Mouse (Mus musculus) limb, embryonic 15.5 days (tissue): ENCODE results near the gene Zfhx3. TPM values are rescaled to one million over a fixed set of nuclear protein-coding genes. Genes with fewer than 3 reads are reported as not detected.
A peak's percentile ranks its signal among the peaks of the same experiment; 100 is the strongest.

Experiments
- ATAC-seq: fragments of 200-750 bp; cut with Nextera tagmentation; 2 replicates; pipeline ENCODE4 v1.8.0; 2017; ENCODE audit warnings: low read depth, moderate TSS enrichment; ENCODE audit not compliant: insufficient number of reproducible peaks, low FRiP score, low TSS enrichment
- H3K27ac ChIP-seq: fragments of 300-500 bp; sonication (generic); 2 replicates; pipeline ENCODE4 v1.5.1; 2015; ENCODE audit warnings: moderate library complexity, mild to moderate bottlenecking, inconsistent platforms
- H3K27me3 ChIP-seq: fragments of 300-500 bp; sonication (generic); 2 replicates; pipeline ENCODE4 v1.6.1; 2015; ENCODE audit warnings: inconsistent platforms
- H3K36me3 ChIP-seq: fragments of 300-500 bp; sonication (generic); 2 replicates; pipeline ENCODE4 v1.6.1; 2015; ENCODE audit warnings: inconsistent platforms
- H3K4me1 ChIP-seq: fragments of 300-500 bp; sonication (generic); 2 replicates; pipeline ENCODE4 v1.6.1; 2015; ENCODE audit warnings: inconsistent platforms
- H3K4me2 ChIP-seq: fragments of 300-500 bp; sonication (generic); 2 replicates; pipeline ENCODE4 v1.6.1; 2015; ENCODE audit warnings: mild to moderate bottlenecking, inconsistent platforms
- H3K4me3 ChIP-seq: fragments of 300-500 bp; sonication (generic); 2 replicates; pipeline ENCODE4 v1.5.1; 2015; ENCODE audit warnings: mild to moderate bottlenecking, inconsistent platforms
- H3K9ac ChIP-seq: fragments of 300-500 bp; sonication (generic); 2 replicates; pipeline ENCODE4 v1.6.1; 2015; ENCODE audit warnings: inconsistent platforms
- H3K9me3 ChIP-seq: fragments of 300-500 bp; sonication (generic); 2 replicates; pipeline ENCODE4 v1.6.1; 2016; ENCODE audit warnings: inconsistent platforms
- WGBS: fragments of 180-500 bp; shearing (Covaris S2); methylation state at CpG from one replicate; pipeline ENCODE4 v1.1.7; 2015; 5-methylcytosine and 5-hydroxymethylcytosine counted together
- polyA plus RNA-seq: library from polyadenylated mRNA; unstranded; fragments of >200 nt; fragmentation: Nextera tagmentation; extraction: Ambion mirVana; gene quantifications from 2 replicates; pipeline ENCODE4 v1.2.1, GENCODE M21; 2015

Gene Zfhx3
- polyA plus RNA-seq, 1 experiment from 2014 or later, result 19.3 TPM

DNA sequence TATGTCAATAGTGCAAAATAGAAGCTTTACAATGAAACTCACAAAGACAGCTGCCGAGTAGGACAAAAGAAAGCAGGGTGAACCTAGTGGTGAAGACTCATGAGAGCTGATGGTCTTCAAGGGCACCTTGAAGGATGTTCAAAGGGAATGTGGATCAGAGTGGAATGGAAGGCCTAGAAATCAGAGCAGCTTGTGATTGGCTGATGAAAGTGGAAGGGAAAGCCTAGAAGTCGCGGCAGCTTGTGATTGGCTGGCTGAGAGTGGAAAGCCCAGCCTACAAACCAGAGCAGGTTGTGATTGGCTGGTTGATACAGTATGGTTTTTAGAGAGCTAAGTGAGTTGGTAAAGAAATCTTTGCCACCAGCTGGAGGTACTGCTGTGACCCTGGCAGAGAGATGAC lies 272.6 kb downstream of the Zfhx3 start:
- no peaks in the 10 kb centered on the region for H3K9me3 ChIP-seq
- H3K36me3 ChIP-seq, result no peaks in the 10 kb centered on the region
- no peak for ATAC-seq
- 95% methylated on average over 3 of the region's 3 CpGs for WGBS
- no peak overlapping the region for H3K9ac ChIP-seq
- no peak overlapping the region for H3K4me3 ChIP-seq
- H3K4me1 ChIP-seq, result no peaks in the 10 kb centered on the region
- H3K27ac ChIP-seq, result no peak overlapping the region
- no peaks in the 10 kb centered on the region for H3K27me3 ChIP-seq
- no peak overlapping the region for H3K4me2 ChIP-seq

DNA sequence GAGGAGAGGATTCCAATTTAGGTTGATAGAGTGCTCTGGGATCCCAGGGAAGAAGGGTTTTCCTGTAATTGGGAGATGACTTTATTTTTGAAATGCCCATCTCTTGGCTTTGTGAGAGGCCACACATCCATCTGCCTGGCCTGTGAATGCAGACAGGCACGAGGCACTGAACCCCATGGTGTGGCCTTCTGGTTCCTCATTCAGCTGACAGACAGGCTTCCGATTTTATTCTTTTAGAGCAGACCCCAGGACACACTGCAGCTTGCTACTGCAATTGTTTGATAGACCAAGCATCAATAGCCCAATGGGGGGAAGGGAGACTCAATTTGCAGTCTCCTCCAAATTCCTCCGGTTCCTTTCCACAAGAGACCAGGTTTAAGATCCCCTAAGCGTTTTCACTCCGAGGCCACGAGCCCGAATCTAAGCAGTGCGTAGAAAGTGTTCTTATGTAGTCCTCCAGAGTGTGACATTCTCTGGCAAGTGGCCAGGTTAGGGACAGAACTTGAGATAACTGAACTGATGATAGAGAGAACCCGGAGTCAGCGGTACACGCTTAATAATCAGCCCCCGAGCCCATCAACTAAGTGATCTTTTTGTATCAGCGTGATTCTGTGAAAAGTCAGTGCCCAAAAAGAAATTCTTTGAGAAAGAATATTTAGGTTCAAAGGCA lies 275.9 kb downstream of the Zfhx3 start:
- no peak overlapping the region for H3K9ac ChIP-seq
- H3K4me1 ChIP-seq, result no peaks in the 10 kb centered on the region
- no peaks in the 10 kb centered on the region for H3K9me3 ChIP-seq
- 64% methylated on average over 13 of the region's 13 CpGs for WGBS
- H3K4me2 ChIP-seq, result no peak overlapping the region
- H3K27ac ChIP-seq, result no peak overlapping the region
- no peak for ATAC-seq
- no peak overlapping the region for H3K4me3 ChIP-seq
- no peaks in the 10 kb centered on the region for H3K36me3 ChIP-seq
- no peaks in the 10 kb centered on the region for H3K27me3 ChIP-seq

DNA sequence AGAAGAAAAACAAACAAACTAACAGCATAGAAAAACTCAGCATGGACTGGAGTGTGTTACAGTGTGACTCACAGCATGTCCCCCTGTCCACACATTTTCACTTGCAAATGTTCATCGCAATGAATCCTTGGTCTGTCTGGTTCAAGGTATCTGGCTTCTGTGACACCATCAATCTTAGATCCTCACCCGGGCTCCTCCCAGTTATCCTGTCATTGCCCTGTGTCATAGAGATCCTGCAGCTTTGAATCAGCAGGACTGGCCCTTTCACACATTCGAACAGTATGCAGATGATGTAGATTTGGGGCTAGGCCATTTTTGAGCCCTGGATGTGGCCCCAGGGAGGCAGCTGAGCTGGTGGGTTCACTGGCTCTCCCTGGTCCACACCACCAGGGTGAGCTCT lies 278.1 kb downstream of the Zfhx3 start:
- no peak overlapping the region for H3K4me2 ChIP-seq
- ATAC-seq, result no peak
- no peaks in the 10 kb centered on the region for H3K9me3 ChIP-seq
- H3K27ac ChIP-seq, result no peak overlapping the region
- H3K9ac ChIP-seq, result no peak overlapping the region
- no peaks in the 10 kb centered on the region for H3K36me3 ChIP-seq
- 64% methylated on average over 3 of the region's 3 CpGs for WGBS
- no peak overlapping the region for H3K4me3 ChIP-seq
- no peaks in the 10 kb centered on the region for H3K27me3 ChIP-seq
- no peaks in the 10 kb centered on the region for H3K4me1 ChIP-seq

DNA sequence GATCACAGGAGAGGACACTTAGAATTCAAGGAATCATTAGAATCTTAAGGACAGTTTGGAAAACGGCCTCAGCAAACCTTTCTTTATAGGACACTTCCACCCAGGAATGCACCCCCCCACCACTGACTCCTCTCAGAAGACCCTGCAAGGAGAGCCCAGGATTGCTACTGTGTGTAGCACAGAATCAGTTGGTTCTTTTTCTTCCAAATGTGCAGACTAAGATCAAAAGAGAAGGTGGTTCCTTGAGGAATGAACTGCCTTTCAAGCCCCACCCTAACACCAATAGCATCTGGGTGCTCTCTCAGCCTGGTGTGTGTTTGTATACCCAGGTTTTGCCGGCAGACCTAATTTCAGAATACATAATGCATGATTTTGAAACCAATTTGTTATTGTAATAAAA lies 279.6 kb downstream of the Zfhx3 start:
- Histone ChIP-seq H3K36me3 (no peaks in the 10 kb centered on the region), H3K9ac (no peak overlapping the region), H3K4me2 (no peak overlapping the region), H3K4me3 (no peak overlapping the region), H3K27me3 (no peaks in the 10 kb centered on the region), H3K27ac (no peak overlapping the region), H3K9me3 (no peaks in the 10 kb centered on the region), H3K4me1 (no peaks in the 10 kb centered on the region)
- 65% methylated on average over 2 of the region's 2 CpGs for WGBS
- ATAC-seq, result no peak

DNA sequence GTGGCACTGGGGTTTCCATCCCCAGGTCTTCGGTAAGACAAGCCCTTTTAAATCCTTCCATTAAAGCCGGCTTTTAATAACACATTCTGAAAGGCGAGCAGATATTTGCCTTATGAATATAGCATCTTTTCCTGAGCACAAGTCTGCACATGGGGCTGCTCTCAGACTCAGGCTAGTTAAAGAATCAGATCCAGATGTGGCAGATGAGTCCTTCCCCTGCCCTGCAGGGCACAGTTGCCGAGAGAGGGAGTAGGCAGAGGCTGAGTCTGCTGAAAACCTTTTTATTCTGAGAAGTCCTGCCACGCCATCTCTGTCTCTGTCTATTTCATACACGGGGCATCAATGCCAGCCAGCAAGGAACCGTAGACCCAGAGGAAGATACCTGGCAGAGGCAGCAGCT lies 289.9 kb downstream of the Zfhx3 start:
- no peak overlapping the region for H3K4me2 ChIP-seq
- H3K27me3 ChIP-seq, result no peaks in the 10 kb centered on the region
- H3K36me3 ChIP-seq, result no peaks in the 10 kb centered on the region
- no peak for ATAC-seq
- peaks cover 4% of the 10 kb centered on the region; the same call in 1 of the 2 replicates for H3K4me1 ChIP-seq
- H3K27ac ChIP-seq, result no peak overlapping the region
- H3K9me3 ChIP-seq, result no peaks in the 10 kb centered on the region
- WGBS, result 33% methylated on average over 7 of the region's 7 CpGs
- H3K4me3 ChIP-seq, result no peak overlapping the region
- H3K9ac ChIP-seq, result no peak overlapping the region

DNA sequence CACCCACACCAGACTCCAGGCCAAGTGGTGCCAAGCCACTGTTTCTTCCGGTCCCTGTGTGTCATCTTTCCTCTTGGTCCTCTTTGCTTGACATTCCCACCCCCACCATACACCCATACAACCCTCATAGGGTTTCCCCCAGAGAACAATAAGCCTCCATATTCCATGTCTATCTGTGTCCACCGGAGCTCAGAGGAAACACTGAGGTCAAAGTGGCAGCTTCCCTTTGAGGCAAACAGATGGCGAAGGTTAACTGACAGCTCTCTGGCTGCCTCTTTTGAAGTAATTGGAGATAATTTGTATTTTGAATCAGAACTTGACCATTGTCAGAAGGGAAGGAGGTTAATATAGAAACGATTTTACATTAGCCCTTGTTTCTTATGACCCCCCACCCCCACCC lies 292.0 kb downstream of the Zfhx3 start:
- Histone ChIP-seq H3K27me3 (no peaks in the 10 kb centered on the region), H3K4me3 (no peak overlapping the region), H3K9ac (no peak overlapping the region), H3K4me2 (no peak overlapping the region), H3K36me3 (no peaks in the 10 kb centered on the region), H3K27ac (no peak overlapping the region), H3K4me1 (peaks cover 4% of the 10 kb centered on the region; the same call in 1 of the 2 replicates), H3K9me3 (no peaks in the 10 kb centered on the region)
- ATAC-seq, result no peak
- WGBS, result 58% methylated on average over 4 of the region's 4 CpGs

DNA sequence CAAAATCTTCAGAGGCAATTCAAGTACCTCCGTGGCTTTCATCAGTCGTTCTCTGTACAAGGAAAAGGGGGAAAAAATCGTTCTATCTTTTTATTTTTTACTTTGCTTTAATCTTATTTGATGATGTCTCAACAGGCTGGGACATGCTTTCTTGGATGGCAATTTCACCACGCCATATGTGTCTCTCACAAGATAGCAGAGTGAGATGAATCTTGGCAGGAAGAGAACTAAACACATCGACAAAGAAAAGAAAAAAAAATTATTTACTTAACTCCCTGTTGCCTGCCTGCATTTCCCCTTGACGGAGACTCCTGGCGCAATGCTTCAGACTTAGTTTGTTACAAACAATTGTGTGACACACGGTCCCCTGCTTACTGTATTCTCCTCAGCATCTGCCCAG lies 294.3 kb downstream of the Zfhx3 start:
- WGBS, result 63% methylated on average over 8 of the region's 8 CpGs
- no peak overlapping the region for H3K9ac ChIP-seq
- no peaks in the 10 kb centered on the region for H3K36me3 ChIP-seq
- H3K27ac ChIP-seq, result no peak overlapping the region
- no peak overlapping the region for H3K4me3 ChIP-seq
- no peak for ATAC-seq
- no peaks in the 10 kb centered on the region for H3K27me3 ChIP-seq
- H3K4me1 ChIP-seq, result peaks cover 10% of the 10 kb centered on the region
- no peaks in the 10 kb centered on the region for H3K9me3 ChIP-seq
- H3K4me2 ChIP-seq, result no peak overlapping the region

DNA sequence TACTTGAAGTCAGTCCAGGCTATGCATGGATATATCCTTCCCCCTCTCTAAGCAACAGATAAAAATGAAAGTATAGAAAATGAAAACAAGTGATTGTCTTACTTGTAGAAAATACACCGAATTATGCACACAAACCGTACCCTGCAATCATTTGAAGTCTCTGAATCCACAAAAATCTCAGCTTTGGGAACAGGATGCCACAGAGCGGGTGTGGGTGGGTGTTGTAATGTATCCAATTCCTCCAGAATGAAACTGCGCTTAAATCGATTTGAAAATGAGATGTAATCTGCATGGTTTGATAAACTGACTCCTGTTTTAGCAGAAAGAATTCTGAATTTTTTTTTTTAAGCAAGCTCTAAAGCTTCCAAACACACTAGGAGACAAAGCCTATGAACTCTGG lies 297.1 kb downstream of the Zfhx3 start:
- WGBS, result 82% methylated on average over 5 of the region's 5 CpGs
- Histone ChIP-seq H3K9ac (no peak overlapping the region), H3K4me1 (peaks cover 10% of the 10 kb centered on the region), H3K36me3 (no peaks in the 10 kb centered on the region), H3K9me3 (no peaks in the 10 kb centered on the region), H3K27me3 (no peaks in the 10 kb centered on the region), H3K4me2 (no peak overlapping the region), H3K4me3 (no peak overlapping the region), H3K27ac (no peak overlapping the region)
- no peak for ATAC-seq

DNA sequence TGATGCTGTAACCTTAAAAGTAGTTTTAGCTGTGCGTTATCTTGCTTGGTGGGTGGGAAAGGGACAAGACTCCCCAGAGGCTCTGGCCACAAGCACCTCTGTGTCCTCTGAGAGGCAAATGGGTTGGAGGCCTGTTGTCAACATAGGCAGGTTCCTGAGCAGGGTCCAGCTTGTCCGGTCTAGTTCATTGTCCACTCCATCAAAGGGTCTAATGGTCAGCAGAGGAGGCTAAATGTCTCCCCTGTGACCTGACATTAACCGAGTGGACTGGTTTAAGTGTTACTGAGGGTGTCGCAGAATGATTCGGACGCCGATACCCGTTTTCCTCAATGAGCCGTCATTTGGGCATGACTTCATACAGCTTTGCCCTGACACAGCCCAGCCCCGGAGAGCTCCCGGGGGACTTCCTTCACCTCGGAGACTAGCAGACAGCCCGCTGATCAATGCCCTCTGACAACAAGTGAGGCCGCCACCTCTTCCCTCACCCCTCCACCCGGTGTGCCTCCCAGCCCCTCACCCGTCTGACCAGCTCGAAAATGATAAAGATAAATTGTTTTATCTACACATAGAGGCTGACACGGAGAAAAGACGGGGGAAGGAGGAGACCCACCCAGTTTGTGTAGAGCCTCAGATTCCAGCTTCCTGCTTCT lies 298.7 kb downstream of the Zfhx3 start:
- no peak overlapping the region for H3K27ac ChIP-seq
- H3K9me3 ChIP-seq, result no peaks in the 10 kb centered on the region
- H3K9ac ChIP-seq, result no peak overlapping the region
- H3K27me3 ChIP-seq, result no peaks in the 10 kb centered on the region
- H3K4me3 ChIP-seq, result no peak overlapping the region
- WGBS, result 36% methylated on average over 19 of the region's 19 CpGs
- H3K36me3 ChIP-seq, result no peaks in the 10 kb centered on the region
- 0 out of 2 replicates have a peak overlapping the region, but pooled peaks have one; percentile 20 for H3K4me2 ChIP-seq
- no peak for ATAC-seq
- H3K4me1 ChIP-seq, result peaks cover 13% of the 10 kb centered on the region

DNA sequence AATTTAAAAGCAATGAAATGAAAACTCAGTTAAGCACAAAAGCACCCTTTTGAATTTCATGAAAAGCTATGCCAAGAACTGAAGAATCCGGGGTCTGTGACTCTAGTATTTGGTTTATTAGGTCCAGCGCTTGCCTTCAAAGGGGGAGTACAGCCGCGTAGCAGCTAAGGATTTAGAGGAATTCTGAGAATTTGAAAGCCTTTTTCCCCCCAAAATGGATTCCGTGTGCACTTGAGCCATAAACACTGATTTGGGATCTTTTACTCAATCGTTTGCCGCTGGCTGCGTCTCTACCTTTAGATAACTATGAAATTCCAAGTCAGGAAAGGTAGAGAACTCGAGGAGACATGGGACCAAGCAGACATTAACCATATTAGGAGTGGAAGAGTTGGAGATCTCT lies 300.8 kb downstream of the Zfhx3 start:
- Histone ChIP-seq H3K4me2 (no peak overlapping the region), H3K4me1 (peaks cover 13% of the 10 kb centered on the region), H3K27me3 (peaks cover 4% of the 10 kb centered on the region; the same call in 1 of the 2 replicates), H3K9me3 (no peaks in the 10 kb centered on the region), H3K4me3 (no peak overlapping the region), H3K9ac (no peak overlapping the region), H3K27ac (no peak overlapping the region), H3K36me3 (no peaks in the 10 kb centered on the region)
- no peak for ATAC-seq
- 19% methylated on average over 9 of the region's 9 CpGs for WGBS

DNA sequence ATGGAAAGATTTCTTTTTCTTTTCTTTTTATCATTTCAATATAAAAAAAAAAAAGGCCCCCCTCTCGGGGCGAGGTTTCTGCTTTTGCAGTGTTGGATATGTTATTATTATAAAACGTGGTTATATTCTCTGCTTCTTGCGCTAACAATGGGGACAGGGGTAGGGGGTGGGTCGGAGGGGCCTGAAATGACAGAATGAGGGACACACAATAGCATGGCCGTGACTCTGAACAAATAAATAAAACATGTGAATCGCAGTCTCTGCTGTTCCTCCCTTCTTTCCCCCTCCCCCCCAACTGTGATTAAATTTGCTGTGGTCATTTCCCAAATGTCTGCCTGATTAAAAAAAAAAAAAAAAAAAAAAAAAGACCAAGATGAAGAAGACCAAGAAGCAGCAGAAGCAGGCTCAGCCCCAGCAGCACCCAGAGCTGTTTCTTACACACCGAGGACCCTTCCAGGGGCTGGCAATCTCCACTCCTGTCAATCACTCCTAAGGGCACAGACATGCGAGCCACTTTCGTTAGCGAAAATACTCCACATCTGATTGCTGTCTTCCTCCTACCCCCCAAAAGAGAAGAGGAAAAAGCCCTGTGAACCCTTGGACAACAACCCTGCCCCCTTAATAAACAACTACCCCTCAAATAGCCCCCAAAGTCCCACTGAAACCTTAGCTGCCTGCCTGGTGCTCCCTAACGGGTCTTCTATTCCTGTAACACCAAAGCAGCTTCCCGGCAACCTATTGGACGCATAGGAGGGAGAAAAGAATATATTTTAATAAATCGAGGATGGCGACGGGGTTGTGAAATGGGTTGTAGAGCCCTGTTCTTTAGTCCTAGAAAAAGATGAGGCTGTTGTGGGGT lies 302.4 kb downstream of the Zfhx3 start:
- no peaks in the 10 kb centered on the region for H3K9me3 ChIP-seq
- H3K4me3 ChIP-seq, result no peak overlapping the region
- no peak overlapping the region for H3K27ac ChIP-seq
- peaks cover 4% of the 10 kb centered on the region; the same call in 1 of the 2 replicates for H3K27me3 ChIP-seq
- H3K36me3 ChIP-seq, result no peaks in the 10 kb centered on the region
- H3K9ac ChIP-seq, result no peak overlapping the region
- no peak for ATAC-seq
- H3K4me2 ChIP-seq, result no peak overlapping the region
- WGBS, result 69% methylated on average over 17 of the region's 17 CpGs
- H3K4me1 ChIP-seq, result peaks cover 13% of the 10 kb centered on the region

DNA sequence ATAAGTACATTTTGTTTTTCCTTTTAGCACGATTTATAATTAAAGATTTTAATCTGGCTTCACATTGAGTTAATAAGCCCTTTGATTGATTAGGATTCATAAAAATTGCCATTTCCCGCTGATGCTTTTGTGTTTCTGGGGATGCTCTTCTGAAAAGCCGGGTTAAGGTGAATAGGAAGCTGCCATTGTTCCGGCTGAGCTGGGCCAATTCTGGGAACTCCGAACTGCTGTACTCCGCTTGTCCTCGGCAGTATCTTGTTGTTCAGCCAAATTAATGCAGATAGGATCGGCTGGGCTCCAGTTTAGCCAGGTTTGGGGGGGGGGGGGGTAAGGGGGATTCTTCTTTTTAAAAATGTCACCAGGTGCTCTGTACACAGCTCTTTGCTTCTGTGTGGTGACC lies 303.1 kb downstream of the Zfhx3 start:
- H3K4me3 ChIP-seq, result no peak overlapping the region
- H3K36me3 ChIP-seq, result no peaks in the 10 kb centered on the region
- H3K27ac ChIP-seq, result no peak overlapping the region
- no peak overlapping the region for H3K4me2 ChIP-seq
- no peak overlapping the region for H3K9ac ChIP-seq
- no peak for ATAC-seq
- H3K9me3 ChIP-seq, result no peaks in the 10 kb centered on the region
- 79% methylated on average over 8 of the region's 8 CpGs for WGBS
- H3K27me3 ChIP-seq, result peaks cover 4% of the 10 kb centered on the region; the same call in 1 of the 2 replicates
- H3K4me1 ChIP-seq, result peaks cover 13% of the 10 kb centered on the region
